ENCODE assay signal across 9 mouse cellular contexts in genomic region chr12:56959230-56960051, GRCm38 (mm10).
DNase-seq lines count a peak whose midpoint lies in the region; ATAC-seq lines count a peak whose summit lies in the region.
"Had no signal": no experiment of that assay in that cellular context is flagged by ENCODE, and none has a peak within 500 bp of the region (broad histone marks: within the 10 kb centered on the region; RNA-seq: fewer than 3 reads in every experiment).

No protein-coding gene starts in this region.

- H3K36me3 ChIP-seq in embryonic facial prominence, embryonic 10.5 days (replicated peaks) = no peaks in the 10 kb centered on the region
- no peaks in the 10 kb centered on the region for H3K36me3 ChIP-seq in hindbrain, embryonic 15.5 days
- H3K36me3 ChIP-seq in neural tube, embryonic 13.5 days = no peaks in the 10 kb centered on the region

- peaks cover 27% of the 10 kb centered on the region for H3K4me1 ChIP-seq in embryonic facial prominence, embryonic 10.5 days
- peaks cover 3% of the 10 kb centered on the region for H3K4me1 ChIP-seq in hindbrain, embryonic 15.5 days (replicated peaks)
- H3K4me1 ChIP-seq in neural tube, embryonic 13.5 days (replicated peaks) = 0 out of 2 replicates have a peak, but pooled peaks cover 4% of the 10 kb centered on the region

- 18% methylated on average over 9 of the region's 9 CpGs for WGBS in embryonic facial prominence, embryonic 10.5 days
- 13% methylated on average over 9 of the region's 9 CpGs for WGBS in hindbrain, embryonic 15.5 days
- 17% methylated on average over 9 of the region's 9 CpGs for WGBS in neural tube, embryonic 13.5 days

- H3K9me3 ChIP-seq in embryonic facial prominence, embryonic 10.5 days = no peaks in the 10 kb centered on the region
- H3K9me3 ChIP-seq in hindbrain, embryonic 15.5 days = no peaks in the 10 kb centered on the region
- no peaks in the 10 kb centered on the region for H3K9me3 ChIP-seq in neural tube, embryonic 13.5 days

- no peak overlapping the region; the same call in 1 of the 2 replicates for H3K27ac ChIP-seq in embryonic facial prominence, embryonic 10.5 days (replicated peaks)
- no peak overlapping the region for H3K27ac ChIP-seq in hindbrain, embryonic 15.5 days (replicated peaks)
- no peak overlapping the region for H3K27ac ChIP-seq in neural tube, embryonic 13.5 days (replicated peaks)

- H3K4me2 ChIP-seq in hindbrain, embryonic 15.5 days = peak overlapping the region; percentile 45
- peak overlapping the region; percentile 25 for H3K4me2 ChIP-seq in neural tube, embryonic 13.5 days

- H3K4me3 ChIP-seq in embryonic facial prominence, embryonic 10.5 days = 0 out of 2 replicates have a peak overlapping the region, but pooled peaks have one; percentile 6
- H3K4me3 ChIP-seq in hindbrain, embryonic 15.5 days = no peak overlapping the region
- no peak overlapping the region for H3K4me3 ChIP-seq in neural tube, embryonic 13.5 days

- ATAC-seq in hindbrain, embryonic 15.5 days (ENCODE audit: low FRiP score, low read depth) = peak; percentile 19; the same call in 1 of the 2 replicates
- ATAC-seq in neural tube, embryonic 13.5 days (ENCODE audit: low read depth) = no peak

- no peak overlapping the region for H3K9ac ChIP-seq in hindbrain, embryonic 15.5 days
- H3K9ac ChIP-seq in neural tube, embryonic 13.5 days = no peak overlapping the region

- peak; percentile 2 for DNase-seq in kidney, postnatal 14 days
- DNase-seq in kidney, adult 11 months = no peak
- DNase-seq in embryonic facial prominence, embryonic 10.5 days (ENCODE audit: low spot score) = peak; percentile 44
- no peak for DNase-seq in adrenal gland, adult 8-10 months
- DNase-seq in cerebellum, adult 8-10 months = no peak
- no peak for DNase-seq in layer of hippocampus, adult 9-10 months (ENCODE audit: low spot score)
- DNase-seq: kidney, postnatal 36 days had no signal

- H3K27me3 ChIP-seq in embryonic facial prominence, embryonic 10.5 days (replicated peaks; ENCODE audit: low read depth, poor library complexity, severe bottlenecking) = peaks cover 12% of the 10 kb centered on the region
- H3K27me3 ChIP-seq in hindbrain, embryonic 15.5 days = peaks cover 7% of the 10 kb centered on the region
- 0 out of 2 replicates have a peak, but pooled peaks cover 3% of the 10 kb centered on the region for H3K27me3 ChIP-seq in neural tube, embryonic 13.5 days

Comparison
In these comparisons a context has a peak if more than half of its experiments do, and no peak if none do; other contexts are left out.
1. DNase-seq: peak in kidney, postnatal 14 days (single experiment) and embryonic facial prominence, embryonic 10.5 days (single experiment); none in kidney, adult 11 months (single experiment), adrenal gland, adult 8-10 months (single experiment), cerebellum, adult 8-10 months (single experiment) and layer of hippocampus, adult 9-10 months (single experiment).